Mouse (Mus musculus) stomach, embryonic 14.5 days (tissue): ENCODE measurements around the gene Mag. TPM values are rescaled to one million over a fixed set of nuclear protein-coding genes. Genes with fewer than 3 reads are reported as not detected.
A peak's percentile ranks its signal among the peaks of the same experiment; 100 is the strongest.
"Not testable (repeated sequence)": the region's sequence is repeated elsewhere in the genome, so short reads cannot be mapped to it uniquely, and the experiment has no call there.

Experiments used
- ATAC-seq: fragments of 200-750 bp; cut with Nextera tagmentation; 2 replicates; pipeline ENCODE4 v1.8.0; 2017; ENCODE audit warnings: low read depth, moderate TSS enrichment; ENCODE audit not compliant: insufficient number of reproducible peaks, insufficient read depth, low FRiP score
- H3K27ac ChIP-seq: fragments of 300-500 bp; sonication (generic); 2 replicates; pipeline ENCODE4 v1.5.1; 2014; ENCODE audit warnings: mild to moderate bottlenecking, low read length, moderate library complexity, mixed read lengths
- H3K27me3 ChIP-seq: fragments of 300-500 bp; sonication (generic); 2 replicates; pipeline ENCODE4 v1.6.1; 2014; ENCODE audit warnings: low read length, control low read depth, mixed read lengths; ENCODE audit not compliant: control insufficient read depth, insufficient read depth
- H3K36me3 ChIP-seq: fragments of 300-500 bp; sonication (generic); 2 replicates; pipeline ENCODE4 v1.6.1; 2014; ENCODE audit warnings: mild to moderate bottlenecking, control low read depth, low read length, moderate library complexity, mixed read lengths; ENCODE audit not compliant: control insufficient read depth, insufficient read depth
- H3K4me1 ChIP-seq: fragments of 300-500 bp; sonication (generic); 2 replicates; pipeline ENCODE4 v1.6.1; 2014; ENCODE audit warnings: low read length, control low read depth, mixed read lengths; ENCODE audit not compliant: control insufficient read depth, insufficient read depth
- H3K4me2 ChIP-seq: fragments of 300-500 bp; sonication (generic); replicated peaks from 2 replicates; pipeline ENCODE4 v1.6.1; 2014; ENCODE audit warnings: low read depth, low read length, control low read depth
- H3K4me3 ChIP-seq: fragments of 300-500 bp; sonication (generic); 2 replicates; pipeline ENCODE4 v1.5.1; 2014; ENCODE audit warnings: low read depth, low read length, control low read depth
- H3K9ac ChIP-seq: fragments of 300-500 bp; sonication (generic); replicated peaks from 2 replicates; pipeline ENCODE4 v1.6.1; 2014; ENCODE audit warnings: low read depth, mild to moderate bottlenecking, control low read depth, low read length, moderate library complexity, mixed read lengths
- H3K9me3 ChIP-seq: fragments of 300-500 bp; sonication (generic); 2 replicates; pipeline ENCODE4 v1.6.1; 2016; ENCODE audit warnings: low read depth, low read length, control low read depth; ENCODE audit not compliant: control insufficient read depth
- WGBS: fragments of 180-500 bp; shearing (Covaris S2); extraction: QIAGEN DNeasy Blood & Tissue Kit; methylation state at CpG from one replicate; pipeline ENCODE4 v1.1.7; 2014; 5-methylcytosine and 5-hydroxymethylcytosine counted together
- polyA plus RNA-seq: library from polyadenylated mRNA; unstranded; fragments of >200 nt; fragmentation: Nextera tagmentation; extraction: Ambion mirVana; gene quantifications from 2 replicates; pipeline ENCODE4 v1.2.1, GENCODE M21; 2014

The Mag gene
- polyA plus RNA-seq, 1 experiment from 2014 or later: 0.10 TPM

- Histone ChIP-seq H3K9me3 (no peaks in the 10 kb centered on the region), H3K36me3 (peaks cover 37% of the 10 kb centered on the region), H3K9ac (peak overlapping the region; percentile 99), H3K4me1 (peaks cover 11% of the 10 kb centered on the region; the same call in 1 of the 2 replicates), H3K27me3 (no peaks in the 10 kb centered on the region), H3K4me3 (peak overlapping the region; percentile 95), H3K4me2 (peak overlapping the region; percentile 83), H3K27ac (peak overlapping the region; percentile 98)
- ATAC-seq: peak; percentile 15; the same call in 1 of the 2 replicates
- 0% methylated on average over 30 of the region's 49 CpGs for WGBS
Measured at GRCm38 (mm10) chr7:30956357-30956751, 41.7 kb upstream of the Mag start.

DNA sequence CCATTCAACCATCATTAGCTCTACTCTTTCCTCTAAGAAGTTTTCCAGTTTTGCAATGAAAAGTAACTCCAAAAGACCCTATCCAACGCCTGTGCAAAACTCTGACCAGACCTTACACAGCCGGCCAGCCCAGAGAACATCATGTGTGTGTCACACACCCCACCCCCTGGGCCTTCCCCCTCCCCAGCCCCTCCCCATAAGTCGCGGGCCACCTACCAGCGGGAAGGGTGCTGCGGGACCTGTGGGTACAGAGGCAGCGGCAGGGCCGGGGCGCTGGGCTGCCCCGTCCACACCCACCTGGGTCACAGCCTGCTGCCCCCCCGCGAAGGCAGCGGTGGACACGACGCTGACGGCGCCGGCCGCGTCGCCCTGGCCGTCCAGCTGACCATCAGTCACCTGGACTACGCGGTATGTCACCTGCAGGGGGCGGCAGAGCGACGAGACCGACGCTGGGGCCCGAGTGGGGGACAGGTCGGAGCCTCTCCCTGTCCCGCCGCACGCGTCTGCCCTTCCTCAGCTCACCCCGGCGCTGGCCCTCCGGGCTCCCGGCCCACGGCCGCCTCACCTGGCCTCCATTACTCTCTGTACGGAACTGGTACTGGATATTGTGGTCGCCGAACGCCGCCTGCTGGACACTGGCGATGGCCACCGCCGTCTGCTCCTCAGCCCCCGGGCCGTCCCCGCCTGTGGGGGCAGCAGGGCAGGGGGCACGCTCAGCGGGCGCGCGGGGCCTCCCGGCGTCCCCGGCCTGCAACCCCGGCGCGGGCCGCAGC lies 41.1 kb upstream of the Mag start:
- Histone ChIP-seq H3K27me3 (no peaks in the 10 kb centered on the region), H3K4me3 (peak overlapping the region; percentile 95), H3K4me1 (peaks cover 11% of the 10 kb centered on the region; the same call in 1 of the 2 replicates), H3K9ac (peak overlapping the region; percentile 99), H3K4me2 (peak overlapping the region; percentile 83), H3K36me3 (peaks cover 37% of the 10 kb centered on the region), H3K9me3 (no peaks in the 10 kb centered on the region), H3K27ac (peak overlapping the region; percentile 98)
- peak; percentile 77 for ATAC-seq
- under 1% methylated on average over 54 of the region's 64 CpGs for WGBS

DNA sequence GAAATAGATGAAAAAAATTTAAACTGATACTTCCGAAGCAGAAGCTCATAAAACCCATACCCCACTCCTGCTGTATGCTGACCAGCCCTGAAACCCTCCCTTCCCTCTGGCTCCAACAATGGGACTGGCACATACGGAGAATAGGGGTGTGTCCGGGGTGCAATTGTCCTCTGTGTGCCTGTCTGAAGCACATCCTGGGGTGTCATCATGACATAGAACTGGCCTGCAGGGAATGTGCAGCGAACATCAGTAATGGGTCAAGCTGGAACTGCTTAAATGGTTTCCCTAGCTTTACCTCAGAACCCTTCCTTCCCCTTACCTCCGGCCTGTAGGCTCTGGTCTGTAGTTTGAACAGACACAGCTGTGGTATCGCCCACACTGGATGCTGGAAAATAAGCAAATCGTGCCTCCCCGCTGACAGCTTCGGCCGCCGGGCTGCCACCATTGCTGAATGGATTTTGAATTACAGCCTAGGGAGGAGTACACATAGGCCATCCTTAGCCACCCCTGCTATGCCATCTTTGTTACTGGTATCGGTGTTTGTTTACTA lies 40.4 kb upstream of the Mag start:
- WGBS: 80% methylated on average over 12 of the region's 12 CpGs
- no peak for ATAC-seq
- H3K4me2 ChIP-seq: peak overlapping the region; percentile 83
- H3K9ac ChIP-seq: no peak overlapping the region
- peaks cover 43% of the 10 kb centered on the region for H3K36me3 ChIP-seq
- H3K27ac ChIP-seq: no peak overlapping the region
- H3K9me3 ChIP-seq: no peaks in the 10 kb centered on the region
- no peaks in the 10 kb centered on the region for H3K27me3 ChIP-seq
- peak overlapping the region; percentile 95 for H3K4me3 ChIP-seq
- H3K4me1 ChIP-seq: peaks cover 11% of the 10 kb centered on the region; the same call in 1 of the 2 replicates

DNA sequence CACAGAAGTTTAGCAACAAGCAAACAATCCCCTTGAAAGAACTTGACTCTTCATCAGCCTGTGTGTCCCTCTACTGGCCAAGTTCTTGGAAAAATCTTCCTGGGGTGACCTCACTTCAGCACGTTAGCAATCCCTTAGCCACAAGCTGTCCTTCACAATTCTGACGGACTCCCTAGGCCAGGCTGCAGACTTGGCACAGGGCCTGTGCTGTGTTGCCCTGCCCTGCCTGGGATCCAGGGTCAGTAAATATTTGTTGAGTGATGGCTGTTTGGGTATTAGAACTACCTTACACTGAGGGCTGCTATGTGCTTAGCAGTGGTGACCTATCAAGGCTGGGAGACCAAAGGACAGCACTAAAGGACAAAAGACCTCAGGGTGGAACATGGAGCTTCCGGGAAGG lies 39.4 kb upstream of the Mag start:
- Histone ChIP-seq H3K9me3 (no peaks in the 10 kb centered on the region), H3K27ac (no peak overlapping the region), H3K27me3 (no peaks in the 10 kb centered on the region), H3K4me3 (no peak overlapping the region), H3K36me3 (peaks cover 46% of the 10 kb centered on the region), H3K4me2 (no peak overlapping the region), H3K9ac (no peak overlapping the region), H3K4me1 (peaks cover 11% of the 10 kb centered on the region; the same call in 1 of the 2 replicates)
- WGBS: 78% methylated on average over 3 of the region's 3 CpGs
- no peak for ATAC-seq

- H3K36me3 ChIP-seq: peaks cover 43% of the 10 kb centered on the region
- H3K4me2 ChIP-seq: no peak overlapping the region
- H3K9me3 ChIP-seq: no peaks in the 10 kb centered on the region
- no peak overlapping the region for H3K4me3 ChIP-seq
- H3K27me3 ChIP-seq: no peaks in the 10 kb centered on the region
- no peak overlapping the region for H3K9ac ChIP-seq
- no peak for ATAC-seq
- H3K27ac ChIP-seq: no peak overlapping the region
- H3K4me1 ChIP-seq: peaks cover 11% of the 10 kb centered on the region; the same call in 1 of the 2 replicates
- 93% methylated on average over 6 of the region's 6 CpGs for WGBS
Measured at GRCm38 (mm10) chr7:30953459-30953858, 38.8 kb upstream of the Mag start.

DNA sequence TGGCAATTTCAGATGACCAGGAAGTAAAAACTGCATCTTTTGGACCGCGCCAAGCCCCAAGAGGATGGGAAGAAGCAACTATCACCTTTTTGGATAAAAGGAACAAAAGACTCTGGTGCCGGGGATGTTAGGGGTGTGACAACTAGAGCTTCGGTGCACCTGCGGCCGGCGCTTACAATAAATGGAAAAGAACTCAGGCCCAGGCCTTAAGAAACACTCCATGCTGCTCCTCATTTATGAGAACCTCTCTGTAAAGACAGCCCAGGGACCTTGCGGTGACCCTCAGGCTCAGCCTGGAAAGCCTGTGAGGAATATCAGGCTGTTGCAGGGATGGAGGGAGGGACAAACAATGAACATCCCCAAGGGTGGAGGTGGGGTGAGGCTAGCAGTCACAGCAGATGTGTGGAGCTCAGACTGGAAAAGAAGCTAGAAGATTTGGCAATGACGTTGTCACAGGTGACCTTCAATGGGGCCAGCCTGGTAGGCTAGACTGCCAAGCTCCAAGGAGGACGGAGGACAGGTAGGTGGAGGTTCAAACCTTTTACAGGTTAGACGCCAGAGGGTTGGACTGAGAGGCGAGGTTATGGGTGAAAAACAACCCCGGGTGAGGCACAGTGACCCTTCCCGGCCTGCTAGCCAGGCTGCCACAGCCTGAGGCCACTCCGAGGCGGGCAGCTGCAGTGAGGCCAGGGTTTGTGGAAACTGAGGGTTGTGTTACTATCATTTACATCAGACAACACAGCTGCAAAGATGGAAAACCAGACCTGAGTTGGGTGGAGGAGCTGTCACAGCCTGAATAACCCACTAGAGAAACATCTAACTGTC lies 38.0 kb upstream of the Mag start:
- no peaks in the 10 kb centered on the region for H3K27me3 ChIP-seq
- 91% methylated on average over 16 of the region's 16 CpGs for WGBS
- no peaks in the 10 kb centered on the region for H3K9me3 ChIP-seq
- no peak for ATAC-seq
- H3K27ac ChIP-seq: no peak overlapping the region
- peaks cover 43% of the 10 kb centered on the region for H3K36me3 ChIP-seq
- peaks cover 6% of the 10 kb centered on the region; the same call in 1 of the 2 replicates for H3K4me1 ChIP-seq
- no peak overlapping the region for H3K4me3 ChIP-seq
- no peak overlapping the region for H3K4me2 ChIP-seq
- H3K9ac ChIP-seq: no peak overlapping the region

GRCm38 (mm10) chr7:30949902-30950301 lies 35.2 kb upstream of the Mag start:
- peaks cover 43% of the 10 kb centered on the region for H3K36me3 ChIP-seq
- not testable (repeated sequence) for H3K27me3 ChIP-seq

GRCm38 (mm10) chr7:30945876-30946275 lies 31.2 kb upstream of the Mag start:
- no peak overlapping the region for H3K9ac ChIP-seq
- H3K4me1 ChIP-seq: no peaks in the 10 kb centered on the region
- H3K36me3 ChIP-seq: peaks cover 17% of the 10 kb centered on the region; the same call in 1 of the 2 replicates
- no peak overlapping the region for H3K27ac ChIP-seq
- 91% methylated on average over 7 of the region's 7 CpGs for WGBS
- H3K9me3 ChIP-seq: no peaks in the 10 kb centered on the region
- H3K27me3 ChIP-seq: no peaks in the 10 kb centered on the region
- no peak overlapping the region for H3K4me2 ChIP-seq
- no peak overlapping the region for H3K4me3 ChIP-seq
- ATAC-seq: no peak

More at GRCm38 (mm10) chr7:30949902-30950301, 35.2 kb upstream of the Mag start:
- 84% methylated on average over 3 of the region's 3 CpGs for WGBS
- not testable (repeated sequence) for H3K4me1 ChIP-seq, H3K9ac ChIP-seq, H3K9me3 ChIP-seq, ATAC-seq, H3K4me2 ChIP-seq, H3K4me3 ChIP-seq, H3K27ac ChIP-seq
